Mouse (Mus musculus) embryonic facial prominence, embryonic 15.5 days (tissue): ENCODE results near the gene Mterf4. TPM values are rescaled to one million over a fixed set of nuclear protein-coding genes. Genes with fewer than 3 reads are reported as not detected.

Experiments
- ATAC-seq: fragments of 200-750 bp; cut with Nextera tagmentation; 2 replicates; pipeline ENCODE4 v1.8.0; 2017; ENCODE audit warnings: low read depth, moderate TSS enrichment; ENCODE audit not compliant: insufficient number of reproducible peaks, low FRiP score, low TSS enrichment
- H3K27ac ChIP-seq: fragments of 300-500 bp; sonication (generic); replicated peaks from 2 replicates; pipeline ENCODE4 v1.5.1; 2015; ENCODE audit warnings: mild to moderate bottlenecking, inconsistent platforms
- H3K27me3 ChIP-seq: fragments of 300-500 bp; sonication (generic); 2 replicates; pipeline ENCODE4 v1.6.1; 2015; ENCODE audit warnings: inconsistent platforms
- H3K36me3 ChIP-seq: fragments of 300-500 bp; sonication (generic); 2 replicates; pipeline ENCODE4 v1.6.1; 2015; ENCODE audit warnings: mild to moderate bottlenecking, inconsistent platforms
- H3K4me1 ChIP-seq: fragments of 300-500 bp; sonication (generic); 2 replicates; pipeline ENCODE4 v1.6.1; 2015; ENCODE audit warnings: inconsistent platforms
- H3K4me2 ChIP-seq: fragments of 300-500 bp; sonication (generic); replicated peaks from 2 replicates; pipeline ENCODE4 v1.6.1; 2015; ENCODE audit warnings: mild to moderate bottlenecking, inconsistent platforms
- H3K4me3 ChIP-seq: fragments of 300-500 bp; sonication (generic); replicated peaks from 2 replicates; pipeline ENCODE4 v1.5.1; 2015; ENCODE audit warnings: mild to moderate bottlenecking, inconsistent platforms
- H3K9ac ChIP-seq: fragments of 300-500 bp; sonication (generic); 2 replicates; pipeline ENCODE4 v1.6.1; 2015; ENCODE audit warnings: inconsistent platforms
- H3K9me3 ChIP-seq: fragments of 300-500 bp; sonication (generic); replicated peaks from 2 replicates; pipeline ENCODE4 v1.6.1; 2016; ENCODE audit warnings: inconsistent platforms
- WGBS: fragments of 180-500 bp; shearing (Covaris S2); methylation state at CpG from one replicate; pipeline ENCODE4 v1.1.7; 2015; 5-methylcytosine and 5-hydroxymethylcytosine counted together
- microRNA-seq: library from miRNA; unstranded; fragments of <30 nt; microRNA quantifications from one replicate; pipeline ENCODE4, GENCODE M21; 2016; ENCODE audit warnings: borderline number of aligned reads
- polyA plus RNA-seq: library from polyadenylated mRNA; unstranded; fragments of >200 nt; fragmentation: Nextera tagmentation; extraction: Ambion mirVana; gene quantifications from 2 replicates; pipeline ENCODE4 v1.2.1, GENCODE M21; 2015

Mterf4 gene
- polyA plus RNA-seq, 1 experiment from 2014 or later = 33.3 TPM

DNA sequence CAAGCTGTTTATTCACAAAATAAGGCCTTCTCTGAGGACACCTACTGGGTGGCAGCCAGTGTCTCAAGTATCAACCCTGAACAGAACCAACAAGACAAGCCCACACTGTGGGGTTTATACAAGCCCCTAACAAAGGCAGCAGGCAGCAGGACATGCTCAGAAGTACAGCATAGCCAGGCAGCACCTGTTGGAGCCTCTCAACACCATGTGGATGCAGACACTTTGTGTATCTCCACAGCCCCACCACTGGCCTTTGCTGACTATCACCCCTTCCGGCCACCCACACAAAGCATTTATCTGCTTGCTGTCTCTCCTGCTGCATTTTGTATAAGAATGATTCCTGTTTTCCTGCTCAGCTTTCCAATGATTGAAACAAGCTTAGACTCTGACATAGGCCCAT is 48.2 kb downstream of the Mterf4 start:
- Histone ChIP-seq H3K4me2 (no peak overlapping the region), H3K4me1 (no peaks in the 10 kb centered on the region), H3K4me3 (no peak overlapping the region), H3K27me3 (no peaks in the 10 kb centered on the region), H3K36me3 (no peaks in the 10 kb centered on the region), H3K27ac (no peak overlapping the region), H3K9ac (no peak overlapping the region), H3K9me3 (no peaks in the 10 kb centered on the region)
- WGBS = 71% methylated on average over 1 of the region's 1 CpGs
- no peak for ATAC-seq

GRCm38 (mm10) chr1:93255761-93256160 is 50.0 kb downstream of the Mterf4 start:
- Histone ChIP-seq H3K9ac (no peak overlapping the region), H3K27ac (no peak overlapping the region), H3K4me1 (peaks cover 5% of the 10 kb centered on the region; the same call in 1 of the 2 replicates), H3K4me2 (no peak overlapping the region), H3K27me3 (no peaks in the 10 kb centered on the region), H3K4me3 (no peak overlapping the region), H3K36me3 (no peaks in the 10 kb centered on the region), H3K9me3 (no peaks in the 10 kb centered on the region)
- WGBS = 89% methylated on average over 7 of the region's 7 CpGs
- no peak for ATAC-seq

GRCm38 (mm10) chr1:93252586-93252985 is 53.1 kb downstream of the Mterf4 start:
- ATAC-seq = no peak
- no peak overlapping the region for H3K9ac ChIP-seq
- WGBS = 32% methylated on average over 2 of the region's 2 CpGs

More at GRCm38 (mm10) chr1:93252586-93252985, 53.1 kb downstream of the Mterf4 start:
- Histone ChIP-seq H3K9me3 (no peaks in the 10 kb centered on the region), H3K36me3 (no peaks in the 10 kb centered on the region), H3K27me3 (no peaks in the 10 kb centered on the region), H3K4me2 (no peak overlapping the region), H3K4me3 (no peak overlapping the region), H3K27ac (no peak overlapping the region), H3K4me1 (peaks cover 5% of the 10 kb centered on the region; the same call in 1 of the 2 replicates)

Small RNA genes within 50 kb of the gene (microRNA-seq; reads per million reads assigned to microRNA genes)
- gene Mir6345 (not detected), gene Mir6901 (not detected), gene Mir6902 (not detected)

Other genes starting within 250 kb of the Mterf4 start
- 26.8 and 32.7 TPM in 2 replicates for gene Kif1a, start 204.0 kb downstream of the Mterf4 start, polyA plus RNA-seq
- 0.11 TPM in 1 of 2 replicates, not detected in the other for gene Agxt, start 170.7 kb downstream of the Mterf4 start, polyA plus RNA-seq
- gene 2310007B03Rik, start 145.0 kb downstream of the Mterf4 start, polyA plus RNA-seq = 18.3 and 21.8 TPM in 2 replicates
- 2.8 and 5.8 TPM in 2 replicates for gene Crocc2, start 137.2 kb downstream of the Mterf4 start, polyA plus RNA-seq
- 14.4 and 16.0 TPM in 2 replicates for gene Sned1, start 70.1 kb downstream of the Mterf4 start, polyA plus RNA-seq
- 48.9 and 50.2 TPM in 2 replicates for gene Ppp1r7, start 36.9 kb upstream of the Mterf4 start, polyA plus RNA-seq
- gene Pask, start 37.6 kb upstream of the Mterf4 start, polyA plus RNA-seq = 12.4 and 14.2 TPM in 2 replicates
- 2.8 and 3.7 TPM in 2 replicates for gene Ano7, start 68.0 kb upstream of the Mterf4 start, polyA plus RNA-seq
- 186 and 188 TPM in 2 replicates for gene Hdlbp, start 172.9 kb upstream of the Mterf4 start, polyA plus RNA-seq
- gene Farp2, start 206.2 kb upstream of the Mterf4 start, polyA plus RNA-seq = 10.9 and 11.3 TPM in 2 replicates